Mouse (Mus musculus) testis, adult 2 months (tissue): ENCODE measurements around the gene Arhgef28. TPM values are rescaled to one million over a fixed set of nuclear protein-coding genes. Genes with fewer than 3 reads are reported as not detected.

Experiments
- H3K27ac ChIP-seq: fragments of 200-500 bp; 2 replicates; pipeline ENCODE4 v1.5.1; 2012; ENCODE audit warnings: low read depth, low read length; ENCODE audit not compliant: control insufficient read depth, insufficient read depth
- H3K27me3 ChIP-seq: fragments of 200-500 bp; 2 replicates; pipeline ENCODE4 v1.6.1; 2012; ENCODE audit warnings: mild to moderate bottlenecking, low read length, moderate library complexity; ENCODE audit not compliant: control insufficient read depth, insufficient read depth
- H3K36me3 ChIP-seq: fragments of 200-500 bp; 2 replicates; pipeline ENCODE4 v1.6.1; 2012; ENCODE audit warnings: mild to moderate bottlenecking, low read length; ENCODE audit not compliant: control insufficient read depth, insufficient read depth
- H3K4me1 ChIP-seq: fragments of 200-500 bp; 2 replicates; pipeline ENCODE4 v1.6.1; 2012; ENCODE audit warnings: low read length; ENCODE audit not compliant: control insufficient read depth, insufficient read depth
- H3K4me3 ChIP-seq: fragments of 200-500 bp; 2 replicates; pipeline ENCODE4 v1.5.1; 2012; ENCODE audit warnings: low read depth, mild to moderate bottlenecking, low read length, moderate library complexity, mixed read lengths; ENCODE audit not compliant: control insufficient read depth
- CTCF ChIP-seq: fragments of 200-500 bp; IDR thresholded peaks from 2 replicates; pipeline ENCODE4 v1.5.1; 2012; ENCODE audit warnings: low read depth, mild to moderate bottlenecking, inconsistent platforms, low read length, moderate library complexity; ENCODE audit not compliant: control insufficient read depth, insufficient read depth, insufficient replicate concordance
- POLR2A ChIP-seq: fragments of 200-500 bp; IDR thresholded peaks from 2 replicates; pipeline ENCODE4 v1.6.1; 2012; ENCODE audit warnings: low read depth, mild to moderate bottlenecking, inconsistent platforms, low read length, moderate library complexity; ENCODE audit not compliant: control insufficient read depth
- polyA plus RNA-seq: library from polyadenylated mRNA; depleted of rRNA; stranded (reverse); fragments of >200 nt; gene quantifications from 2 replicates; pipeline ENCODE4 v1.2.3, GENCODE M21; 2012

Gene Arhgef28
- polyA plus RNA-seq, 1 experiment: 0.67 TPM

- TF ChIP-seq POLR2A (no peak), CTCF (no peak)
- Histone ChIP-seq H3K4me3 (no peak overlapping the region), H3K27me3 (no peaks in the 10 kb centered on the region)
Observed at GRCm38 (mm10) chr13:98171706-98172105, 34.5 kb downstream of the Arhgef28 start.

DNA sequence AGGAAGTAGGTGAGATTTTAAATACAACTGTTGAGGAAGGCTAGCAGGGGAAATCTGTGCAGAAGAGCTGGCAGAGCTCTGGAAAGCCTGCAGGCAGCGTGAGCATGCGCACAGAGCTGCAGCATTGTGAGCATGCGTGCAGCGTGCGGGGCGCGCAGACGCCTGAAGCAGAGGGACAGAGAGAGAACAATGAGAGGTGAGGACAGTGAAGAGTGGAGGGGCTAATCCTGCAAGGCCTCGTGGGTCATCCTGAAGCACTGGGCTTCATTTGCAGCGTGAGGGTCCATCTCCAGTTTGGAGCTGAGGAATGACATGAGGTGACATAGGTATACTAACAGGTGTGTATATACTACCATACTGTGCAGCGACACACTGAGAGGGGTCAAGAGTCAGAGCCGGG, 35.0 kb downstream of the Arhgef28 start:
- H3K4me3 ChIP-seq: peak overlapping the region; percentile 11; the same call in 1 of the 2 replicates
- TF ChIP-seq POLR2A: no peak
- no peak for TF ChIP-seq CTCF
- H3K27me3 ChIP-seq: no peaks in the 10 kb centered on the region
- no peak overlapping the region for H3K27ac ChIP-seq
- peaks cover 4% of the 10 kb centered on the region for H3K4me1 ChIP-seq
- no peaks in the 10 kb centered on the region for H3K36me3 ChIP-seq

More at GRCm38 (mm10) chr13:98171706-98172105, 34.5 kb downstream of the Arhgef28 start:
- Histone ChIP-seq H3K36me3 (no peaks in the 10 kb centered on the region), H3K27ac (no peak overlapping the region), H3K4me1 (peaks cover 4% of the 10 kb centered on the region)

- H3K27ac ChIP-seq: no peak overlapping the region
- no peaks in the 10 kb centered on the region for H3K36me3 ChIP-seq
- H3K4me1 ChIP-seq: no peaks in the 10 kb centered on the region
- TF ChIP-seq POLR2A (no peak), CTCF (no peak)
- no peaks in the 10 kb centered on the region for H3K27me3 ChIP-seq
- H3K4me3 ChIP-seq: no peak overlapping the region
Observed at GRCm38 (mm10) chr13:98164878-98165277, 41.4 kb downstream of the Arhgef28 start.

GRCm38 (mm10) chr13:98161496-98161895, 44.7 kb downstream of the Arhgef28 start:
- no peaks in the 10 kb centered on the region for H3K36me3 ChIP-seq
- no peaks in the 10 kb centered on the region for H3K4me1 ChIP-seq
- H3K27ac ChIP-seq: no peak overlapping the region
- TF ChIP-seq CTCF: no peak
- TF ChIP-seq POLR2A: no peak
- no peak overlapping the region for H3K4me3 ChIP-seq
- H3K27me3 ChIP-seq: no peaks in the 10 kb centered on the region

DNA sequence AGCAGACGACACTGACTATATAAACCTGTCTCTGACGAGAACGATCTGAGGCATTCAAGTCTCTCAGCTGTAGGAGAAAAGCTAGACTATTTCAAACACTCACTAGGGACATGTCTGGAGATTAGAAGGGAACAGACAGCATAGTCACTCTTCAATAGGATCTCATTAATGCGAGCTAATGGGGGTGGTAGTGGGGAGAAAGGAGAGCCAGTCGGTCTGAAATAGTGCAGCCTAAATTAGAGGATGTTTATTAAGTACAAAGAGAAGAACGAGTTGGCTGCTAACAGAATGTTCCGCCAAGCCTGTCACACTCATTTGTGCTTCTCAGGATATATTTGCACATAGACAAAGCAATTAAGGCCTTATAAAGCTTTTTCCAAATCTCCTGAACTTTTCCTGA, 49.6 kb downstream of the Arhgef28 start:
- Histone ChIP-seq H3K36me3 (no peaks in the 10 kb centered on the region), H3K27ac (no peak overlapping the region), H3K4me1 (no peaks in the 10 kb centered on the region), H3K27me3 (no peaks in the 10 kb centered on the region), H3K4me3 (no peak overlapping the region)
- TF ChIP-seq POLR2A (no peak), CTCF (no peak)

DNA sequence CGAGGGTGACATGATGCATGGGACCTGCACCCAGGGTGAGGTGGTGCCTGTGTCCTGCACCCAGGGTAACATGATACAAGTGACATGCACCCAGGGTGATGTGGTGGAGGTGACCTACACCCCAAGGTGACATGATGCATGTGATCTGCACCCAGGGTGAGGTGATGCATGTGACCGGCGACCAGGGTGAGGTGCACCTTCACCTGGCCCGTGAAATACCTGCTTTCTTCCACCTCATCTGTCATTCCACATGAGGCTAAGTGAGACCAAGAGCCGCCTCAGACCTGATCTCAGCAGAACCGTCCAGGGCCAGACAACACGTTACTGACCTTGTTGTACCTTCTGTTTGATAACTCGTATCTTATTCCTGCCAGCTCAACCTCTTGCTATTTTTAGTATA, 53.5 kb downstream of the Arhgef28 start:
- no peak for TF ChIP-seq CTCF
- TF ChIP-seq POLR2A: no peak
- no peak overlapping the region for H3K27ac ChIP-seq
- no peaks in the 10 kb centered on the region for H3K27me3 ChIP-seq
- no peak overlapping the region for H3K4me3 ChIP-seq
- H3K4me1 ChIP-seq: no peaks in the 10 kb centered on the region
- no peaks in the 10 kb centered on the region for H3K36me3 ChIP-seq

DNA sequence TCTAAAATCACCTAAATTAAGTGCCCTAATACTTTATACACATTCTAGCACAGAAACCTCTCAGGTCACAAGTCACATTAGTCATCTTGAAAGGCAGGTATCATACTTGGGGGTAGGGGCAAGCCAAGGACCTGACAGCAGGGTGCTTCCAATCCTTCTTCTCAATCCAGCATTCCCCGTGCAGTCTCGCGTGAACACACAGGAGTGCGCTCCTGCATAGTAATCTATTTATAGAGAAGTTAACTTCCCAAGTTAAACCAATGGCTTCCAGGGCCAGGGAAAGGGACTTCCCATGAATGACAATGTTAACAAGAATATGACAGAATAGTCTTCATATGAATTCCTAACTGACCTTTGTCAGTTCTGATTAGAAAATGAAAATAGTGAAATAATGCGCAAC, 58.7 kb downstream of the Arhgef28 start:
- Histone ChIP-seq H3K4me1 (no peaks in the 10 kb centered on the region), H3K4me3 (no peak overlapping the region), H3K27me3 (no peaks in the 10 kb centered on the region), H3K36me3 (no peaks in the 10 kb centered on the region), H3K27ac (no peak overlapping the region)
- TF ChIP-seq POLR2A (no peak), CTCF (no peak)

DNA sequence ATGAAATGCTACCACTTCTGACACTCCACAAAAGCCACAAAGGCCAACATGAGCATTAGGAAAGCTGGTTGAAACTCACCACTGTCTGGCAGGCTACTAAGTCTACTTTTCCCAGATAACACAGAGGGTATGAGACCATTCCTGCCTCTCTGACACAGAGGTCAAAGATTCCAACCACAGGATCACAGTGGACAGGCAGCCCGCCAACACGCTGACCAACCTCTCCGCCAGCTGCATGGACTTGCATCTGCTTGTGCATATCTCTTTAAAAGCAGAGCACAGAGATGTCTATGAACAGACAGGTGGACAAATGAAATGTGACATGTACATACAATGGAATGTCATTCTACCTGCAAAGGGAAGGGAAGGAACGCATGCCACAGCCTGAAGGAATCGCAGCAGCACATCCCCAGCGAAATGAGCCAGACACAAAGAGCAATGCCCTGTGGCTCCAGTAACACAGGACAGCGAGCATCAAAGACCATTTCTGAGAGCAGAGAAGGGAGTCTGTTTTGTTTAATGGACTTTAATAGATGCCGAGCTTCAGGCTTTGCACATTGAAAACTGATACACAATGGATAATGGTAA, 59.6 kb downstream of the Arhgef28 start:
- H3K27me3 ChIP-seq: no peaks in the 10 kb centered on the region
- H3K4me3 ChIP-seq: no peak overlapping the region
- no peak for TF ChIP-seq CTCF
- TF ChIP-seq POLR2A: no peak
- no peak overlapping the region for H3K27ac ChIP-seq
- H3K4me1 ChIP-seq: no peaks in the 10 kb centered on the region
- no peaks in the 10 kb centered on the region for H3K36me3 ChIP-seq
